Mouse (Mus musculus): ENCODE results near the gene Trp53bp1. TPM values are rescaled to one million over a fixed set of nuclear protein-coding genes. Genes with fewer than 3 reads are reported as not detected.

Trp53bp1 gene
- total and polyA plus RNA-seq, 3 experiments: 38.0 to 68.7 (median 55.2) TPM

DNA sequence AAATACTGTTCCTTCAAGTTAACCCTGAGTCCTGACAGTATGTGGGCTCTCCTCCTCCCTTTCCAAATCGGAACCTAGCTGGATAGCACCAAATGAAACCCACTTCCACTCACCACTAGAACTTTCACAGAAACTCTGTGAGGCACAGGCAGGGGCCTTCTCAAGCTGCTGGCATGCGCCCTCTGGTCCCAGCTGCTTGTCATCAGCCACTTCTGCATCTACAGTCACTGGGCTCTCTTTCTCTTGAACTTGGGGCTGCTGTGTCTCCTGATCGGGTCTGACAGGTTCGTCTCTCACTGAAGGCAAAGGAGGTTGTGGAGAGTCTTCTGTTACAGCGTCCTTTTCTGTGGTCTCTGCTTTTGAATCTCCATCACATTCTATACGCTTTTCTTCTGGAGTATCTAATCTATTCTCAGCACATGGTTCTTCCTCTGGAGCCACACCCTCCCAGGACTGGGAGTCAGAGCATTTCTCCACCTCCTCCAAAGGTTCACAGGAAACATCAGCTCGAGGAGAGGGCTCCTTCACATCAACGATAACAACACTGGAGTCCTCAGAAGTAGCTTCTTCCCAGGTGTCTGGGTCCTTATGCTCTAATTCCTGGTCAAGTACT lies 35.6 kb downstream of the Trp53bp1 start:
- Histone ChIP-seq H3K79me2 (replicated peaks; ENCODE audit: control insufficient read depth, extremely low read depth, insufficient read depth, poor library complexity, severe bottlenecking) (peaks cover 9% of the 10 kb centered on the region), H3K9ac (ENCODE audit: insufficient read depth, low read depth) (no peak overlapping the region), H3K4me2 (ENCODE audit: insufficient read depth, low read depth, poor library complexity, severe bottlenecking) (no peak overlapping the region), H3K27ac (ENCODE audit: insufficient read depth, low read depth) (no peak overlapping the region), H3K36me3 (replicated peaks in 1 of 2; ENCODE audit: control insufficient read depth in 1 of 2, insufficient read depth in 1 of 2, low read length in 1 of 2) (peaks cover 65 to 86% of the 10 kb centered on the region in 2 experiments), H3K27me3 (replicated peaks) (no peaks in the 10 kb centered on the region), H3K4me1 (ENCODE audit: control insufficient read depth in 1 of 2, insufficient read depth in 2 of 2) (no peaks in the 10 kb centered on the region), H3K9me3 (replicated peaks; ENCODE audit: low read length) (no peaks in the 10 kb centered on the region), H3K4me3 (replicated peaks in 1 of 3; ENCODE audit: low read depth in 2 of 3, low read length in 2 of 3, poor library complexity in 1 of 3) (no peak overlapping the region)
- no peak for TF ChIP-seq ETS1 (conservative IDR thresholded peaks at IDR 0.05; ENCODE audit: low read depth, low read length)
- TF ChIP-seq USF2 (conservative IDR thresholded peaks at IDR 0.05; ENCODE audit: low read depth, low read length): no peak
- no peak for TF ChIP-seq ZMIZ1 (IDR thresholded peaks at IDR 0.05; ENCODE audit: low read depth, low read length)
- no peak for TF ChIP-seq MXI1 (IDR thresholded peaks at IDR 0.05; ENCODE audit: low read depth, low read length)
- no peak for TF ChIP-seq MYC (IDR thresholded peaks at IDR 0.05; ENCODE audit: low read depth, low read length)
- TF ChIP-seq MEF2A (IDR thresholded peaks at IDR 0.05; ENCODE audit: borderline replicate concordance, low read depth, low read length): no peak
- TF ChIP-seq POLR2A (IDR thresholded peaks at IDR 0.05; ENCODE audit: low read depth, low read length): no peak
- TF ChIP-seq MAFK (IDR thresholded peaks at IDR 0.05; ENCODE audit: insufficient replicate concordance, low read length): no peak
- TF ChIP-seq EP300 (IDR thresholded peaks at IDR 0.05; ENCODE audit: low read length): no peak
- no peak for TF ChIP-seq ZC3H11A (IDR thresholded peaks at IDR 0.05; ENCODE audit: low read depth, low read length)
- no peak for TF ChIP-seq MAX (IDR thresholded peaks at IDR 0.05; ENCODE audit: low read length)
- TF ChIP-seq JUN (IDR thresholded peaks at IDR 0.05; ENCODE audit: insufficient read depth, low read depth, low read length): no peak
- TF ChIP-seq TBP (conservative IDR thresholded peaks at IDR 0.05; ENCODE audit: low read depth, low read length): no peak
- TF ChIP-seq SMC3 (IDR thresholded peaks at IDR 0.05; ENCODE audit: low read depth, low read length): no peak
- TF ChIP-seq JUND (conservative IDR thresholded peaks at IDR 0.05; ENCODE audit: low read depth, low read length): no peak
- TF ChIP-seq NELFE (IDR thresholded peaks at IDR 0.05; ENCODE audit: low read depth, low read length): no peak
- no peak for DNase-seq (ENCODE audit: extremely low read depth)
- dilution Hi-C loops (cut with MboI; ENCODE audit: extremely low pct_ligation_motif_present, extremely low pct_unique_long_range_greater_than_20kb, low sequenced_read_pairs) (no loop called here), in situ Hi-C loops (cut with MboI; ENCODE audit: low pct_ligation_motif_present, low pct_unique_long_range_greater_than_20kb, low sequenced_read_pairs) (no loop called here)

DNA sequence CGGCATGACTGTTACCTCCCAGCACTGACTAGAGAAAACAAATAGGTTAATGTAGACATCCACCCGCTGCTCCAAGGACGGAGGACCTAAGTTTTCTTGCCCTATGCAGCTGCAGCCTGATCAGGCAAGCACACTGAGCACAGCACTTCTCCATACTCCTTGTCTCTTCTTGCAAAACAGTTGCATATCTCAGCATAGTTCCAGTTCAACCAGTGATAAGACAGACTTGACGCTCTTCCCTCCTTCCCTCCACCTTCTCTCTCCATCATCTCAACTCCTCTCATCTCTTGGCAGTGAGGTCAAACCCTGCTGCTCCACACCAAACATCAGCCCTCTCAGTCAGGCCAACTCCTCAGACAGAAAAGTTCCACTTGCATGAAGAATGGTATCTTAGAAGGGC lies 43.1 kb downstream of the Trp53bp1 start:
- H3K9me3 ChIP-seq (replicated peaks; ENCODE audit: low read length): no peaks in the 10 kb centered on the region
- TF ChIP-seq ZMIZ1 (IDR thresholded peaks at IDR 0.05; ENCODE audit: low read depth, low read length) (no peak), CHD1 (IDR thresholded peaks at IDR 0.05; ENCODE audit: low read depth, low read length) (no peak), SMC3 (IDR thresholded peaks at IDR 0.05; ENCODE audit: low read depth, low read length) (no peak), MEF2A (IDR thresholded peaks at IDR 0.05; ENCODE audit: borderline replicate concordance, low read depth, low read length) (no peak), TCF12 (IDR thresholded peaks at IDR 0.05; ENCODE audit: low read depth, low read length) (no peak), BHLHE40 (IDR thresholded peaks at IDR 0.05; ENCODE audit: low read depth, low read length) (no peak), EP300 (IDR thresholded peaks at IDR 0.05; ENCODE audit: low read length) (no peak), ELF1 (IDR thresholded peaks at IDR 0.05; ENCODE audit: low read depth, low read length) (no peak), MAX (IDR thresholded peaks at IDR 0.05; ENCODE audit: low read length) (no peak), JUND (conservative IDR thresholded peaks at IDR 0.05; ENCODE audit: low read depth, low read length) (no peak), E2F4 (IDR thresholded peaks at IDR 0.05; ENCODE audit: insufficient replicate concordance, low read depth, low read length) (no peak), ZKSCAN1 (IDR thresholded peaks at IDR 0.05; ENCODE audit: borderline replicate concordance, low read depth, low read length) (no peak), POLR2A (IDR thresholded peaks at IDR 0.05; ENCODE audit: low read depth, low read length) (no peak), UBTF (IDR thresholded peaks at IDR 0.05; ENCODE audit: low read depth, low read length) (no peak), JUN (IDR thresholded peaks at IDR 0.05; ENCODE audit: insufficient read depth, low read depth, low read length) (no peak), KAT2A (IDR thresholded peaks at IDR 0.05; ENCODE audit: insufficient replicate concordance, low read length) (no peak), CHD2 (IDR thresholded peaks at IDR 0.05; ENCODE audit: low read length) (no peak), ZNF384 (IDR thresholded peaks at IDR 0.05; ENCODE audit: low read depth, low read length) (no peak), MAFK (IDR thresholded peaks at IDR 0.05; ENCODE audit: insufficient replicate concordance, low read length) (no peak)
- H3K9ac ChIP-seq (ENCODE audit: insufficient read depth, low read depth): no peak overlapping the region
- H3K4me2 ChIP-seq (ENCODE audit: insufficient read depth, low read depth, poor library complexity, severe bottlenecking): no peak overlapping the region
- H3K27me3 ChIP-seq (replicated peaks): no peaks in the 10 kb centered on the region
- H3K4me1 ChIP-seq (ENCODE audit: control insufficient read depth in 1 of 2, insufficient read depth in 2 of 2): no peaks in the 10 kb centered on the region
- DNase-seq (ENCODE audit: extremely low read depth): no peak
- in situ Hi-C loops (cut with MboI; ENCODE audit: low pct_ligation_motif_present, low pct_unique_long_range_greater_than_20kb, low sequenced_read_pairs) (no loop called here), dilution Hi-C loops (cut with MboI; ENCODE audit: extremely low pct_ligation_motif_present, extremely low pct_unique_long_range_greater_than_20kb, low sequenced_read_pairs) (no loop called here)
- H3K27ac ChIP-seq (ENCODE audit: insufficient read depth, low read depth): no peak overlapping the region
- H3K4me3 ChIP-seq (replicated peaks in 1 of 3; ENCODE audit: low read depth in 2 of 3, low read length in 2 of 3, poor library complexity in 1 of 3): no peak overlapping the region
- peaks cover 62 to 86% of the 10 kb centered on the region in 2 experiments for H3K36me3 ChIP-seq (replicated peaks in 1 of 2; ENCODE audit: control insufficient read depth in 1 of 2, insufficient read depth in 1 of 2, low read length in 1 of 2)
- peaks cover 9% of the 10 kb centered on the region for H3K79me2 ChIP-seq (replicated peaks; ENCODE audit: control insufficient read depth, extremely low read depth, insufficient read depth, poor library complexity, severe bottlenecking)
